Mouse (Mus musculus) heart, postnatal 10 days (tissue): ENCODE data around the gene Ppm1a. TPM values are rescaled to one million over a fixed set of nuclear protein-coding genes. Genes with fewer than 3 reads are reported as not detected.
"Not testable (repeated sequence)": the region's sequence is repeated elsewhere in the genome, so short reads cannot be mapped to it uniquely, and the experiment has no call there.

Experiments used
- DNase-seq, 2 experiments: peaks; one replicate each; pipeline ENCODE4 v3.0.0; 2021
- intact Hi-C: fragments of 180-260 bp; cut with DNase I; formaldehyde crosslinking; loops from one replicate; pipeline ENCODE4 v1.15.1; 2025
- total RNA-seq, 2 experiments: library from RNA; stranded (reverse); gene quantifications; 2 replicates each; pipeline ENCODE4 v1.2.3; 2021

Gene Ppm1a
- total RNA-seq, 2 experiments from 2014 or later: 228 to 234 TPM

GRCm38 (mm10) chr12:72760376-72761229, 3.3 kb downstream of the Ppm1a start:
- DNase-seq: peak; percentile 95
- intact Hi-C loops: loop anchor here (2.0 to 10.0 kb wide), 3 partner anchors 66 to 866 kb away; partner anchors contain the start of gene Dhrs7

- intact Hi-C loops: loop anchor here (2.0 to 10.0 kb wide), 3 partner anchors 66 to 866 kb away; partner anchors contain the start of gene Dhrs7
- DNase-seq: no peak
Measured at GRCm38 (mm10) chr12:72761230-72761648, 4.0 kb downstream of the Ppm1a start.

GRCm38 (mm10) chr12:72761649-72762261, 4.5 kb downstream of the Ppm1a start:
- intact Hi-C loops: loop anchor here (2.0 to 10.0 kb wide), 3 partner anchors 67 to 867 kb away; partner anchors contain the start of gene Dhrs7
- peak; percentile 71 to 73 for DNase-seq

GRCm38 (mm10) chr12:72762502-72762901, 5.2 kb downstream of the Ppm1a start:
- intact Hi-C loops: loop anchor here (10.0 kb wide), 1 partner anchor 868 kb away; no protein-coding TSS in a partner anchor
- no peak for DNase-seq

DNA sequence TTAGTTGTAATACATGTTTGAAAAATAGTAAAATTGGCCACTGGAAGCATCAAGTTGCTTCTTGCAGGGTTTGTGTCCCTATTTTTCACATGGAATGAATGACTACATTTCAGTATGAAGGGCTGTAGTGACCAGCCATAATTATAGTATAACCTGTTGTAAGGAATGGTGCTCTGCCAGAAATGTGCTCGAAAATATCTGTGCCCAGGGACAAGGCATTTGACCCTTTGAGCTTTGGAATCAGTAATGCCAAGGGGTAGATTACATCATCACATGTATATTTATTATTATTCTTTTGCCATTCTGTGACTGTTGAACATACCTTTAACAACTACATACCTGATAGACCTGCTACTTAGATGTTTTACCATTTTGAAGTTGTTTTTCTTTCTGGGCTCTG, 5.9 kb downstream of the Ppm1a start:
- DNase-seq: no peak
- intact Hi-C loops: loop anchor here (10.0 kb wide), 1 partner anchor 868 kb away; no protein-coding TSS in a partner anchor

DNA sequence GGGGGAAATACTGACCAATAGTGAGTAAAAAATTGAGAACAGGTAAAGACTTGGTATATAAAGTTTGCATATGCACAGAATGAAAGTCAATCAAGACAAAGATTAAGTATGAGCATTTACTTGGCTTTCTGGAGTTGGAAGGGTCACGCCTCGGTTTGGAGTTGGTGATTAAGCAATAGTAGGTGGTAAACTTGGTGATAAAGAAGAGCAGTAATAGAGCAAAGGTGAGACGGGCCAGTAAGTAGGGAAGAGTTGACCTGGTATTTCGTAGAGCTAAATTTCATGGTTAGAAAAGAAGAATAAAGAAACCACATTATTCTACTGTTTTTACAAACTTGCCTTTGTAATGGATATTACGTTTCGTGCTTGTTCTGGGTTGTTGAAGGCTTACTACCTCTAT, 10.6 kb downstream of the Ppm1a start:
- intact Hi-C loops: loop anchor here (10.0 kb wide), 1 partner anchor 873 kb away; no protein-coding TSS in a partner anchor
- DNase-seq: no peak

DNA sequence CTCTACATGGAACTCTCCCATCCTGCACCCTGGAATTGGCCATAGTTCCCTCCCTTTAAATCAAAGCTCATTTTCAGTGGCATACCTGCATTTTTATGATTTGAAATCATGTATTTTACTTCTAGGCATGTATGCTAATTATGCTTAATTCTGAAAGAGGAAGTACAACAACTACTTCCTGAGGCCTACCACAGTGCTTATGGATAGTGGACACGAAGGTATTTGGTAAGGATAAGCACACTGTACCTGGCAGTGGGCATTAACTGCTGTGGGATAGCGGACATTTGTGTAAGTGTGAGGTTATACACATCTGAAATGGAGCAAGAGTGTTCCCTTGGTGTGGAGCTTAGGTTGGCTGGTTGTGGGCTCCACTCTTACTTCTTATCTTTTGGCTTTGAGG, 11.0 kb downstream of the Ppm1a start:
- no peak for DNase-seq
- intact Hi-C loops: loop anchor here (10.0 kb wide), 1 partner anchor 873 kb away; no protein-coding TSS in a partner anchor

- DNase-seq: no peak
- intact Hi-C loops: loop anchor here (10.0 kb wide), 1 partner anchor 875 kb away; no protein-coding TSS in a partner anchor
Measured at GRCm38 (mm10) chr12:72769546-72770230, 12.4 kb downstream of the Ppm1a start.

GRCm38 (mm10) chr12:72771153-72771552, 13.9 kb downstream of the Ppm1a start:
- DNase-seq: no peak
- intact Hi-C loops: no loop called here

GRCm38 (mm10) chr12:72771711-72772110, 14.5 kb downstream of the Ppm1a start:
- intact Hi-C loops: no loop called here
- no peak for DNase-seq

- intact Hi-C loops: no loop called here
- no peak for DNase-seq
Measured at GRCm38 (mm10) chr12:72773921-72774320, 16.7 kb downstream of the Ppm1a start.

GRCm38 (mm10) chr12:72777244-72777643, 20.0 kb downstream of the Ppm1a start:
- DNase-seq: no peak
- intact Hi-C loops: no loop called here

GRCm38 (mm10) chr12:72780136-72780535, 22.9 kb downstream of the Ppm1a start:
- intact Hi-C loops: no loop called here

DNA sequence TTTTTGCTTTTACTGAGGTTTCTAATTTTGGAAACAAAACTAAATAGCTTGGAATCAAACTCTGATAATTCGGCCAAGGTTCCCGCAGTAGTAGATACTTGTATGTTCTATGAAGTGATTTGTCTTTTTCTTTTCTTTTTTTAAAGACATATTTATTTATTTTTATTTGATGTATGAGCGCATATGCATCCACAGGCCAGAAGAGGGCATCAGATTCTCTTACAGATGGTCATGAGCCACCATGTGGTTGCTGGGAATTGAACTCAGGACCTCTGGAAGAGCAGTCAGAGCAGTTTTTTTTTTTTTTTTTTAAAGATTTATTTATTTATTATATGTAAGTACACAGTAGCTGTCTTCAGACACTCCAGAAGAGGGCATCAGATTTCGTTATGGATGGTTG, 25.5 kb downstream of the Ppm1a start:
- DNase-seq, intact Hi-C loops: not testable (repeated sequence)

More at GRCm38 (mm10) chr12:72780136-72780535, 22.9 kb downstream of the Ppm1a start:
- no peak for DNase-seq

DNA sequence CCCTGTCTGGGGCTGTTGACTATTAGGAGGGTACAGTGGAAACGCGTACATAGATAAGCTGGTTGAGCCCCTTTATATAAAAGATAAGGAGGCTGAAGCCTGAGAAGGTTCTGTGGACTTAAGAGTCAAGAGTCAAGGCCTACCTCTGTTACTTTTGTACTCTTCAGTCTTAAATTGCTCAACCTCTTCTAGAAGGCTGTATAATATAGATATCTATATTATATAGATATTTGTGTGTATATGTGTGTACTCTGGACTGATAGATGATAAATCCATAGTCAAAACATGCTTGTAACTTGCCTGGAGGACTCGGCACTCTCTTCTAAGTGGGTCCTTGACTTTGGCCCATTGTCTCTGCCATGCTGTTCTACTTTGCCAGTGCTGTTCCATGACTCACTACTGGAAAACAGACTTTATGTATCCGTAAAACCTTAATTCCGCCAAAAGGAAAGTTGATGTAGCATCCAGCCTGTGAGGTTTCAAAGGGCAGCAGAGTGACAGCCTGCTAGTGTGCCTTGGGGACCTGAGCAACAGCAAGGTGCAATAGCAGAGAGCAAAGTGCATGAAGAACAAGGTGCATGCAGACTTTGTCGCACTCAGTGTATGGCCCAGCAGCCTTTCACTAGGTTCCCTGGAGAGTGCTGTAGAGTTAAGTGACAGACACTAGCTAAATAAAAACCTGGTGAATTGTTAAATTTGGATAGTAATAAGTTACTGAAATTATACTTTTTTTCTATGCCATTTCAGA, 28.1 kb downstream of the Ppm1a start:
- intact Hi-C loops: no loop called here
- no peak for DNase-seq

DNA sequence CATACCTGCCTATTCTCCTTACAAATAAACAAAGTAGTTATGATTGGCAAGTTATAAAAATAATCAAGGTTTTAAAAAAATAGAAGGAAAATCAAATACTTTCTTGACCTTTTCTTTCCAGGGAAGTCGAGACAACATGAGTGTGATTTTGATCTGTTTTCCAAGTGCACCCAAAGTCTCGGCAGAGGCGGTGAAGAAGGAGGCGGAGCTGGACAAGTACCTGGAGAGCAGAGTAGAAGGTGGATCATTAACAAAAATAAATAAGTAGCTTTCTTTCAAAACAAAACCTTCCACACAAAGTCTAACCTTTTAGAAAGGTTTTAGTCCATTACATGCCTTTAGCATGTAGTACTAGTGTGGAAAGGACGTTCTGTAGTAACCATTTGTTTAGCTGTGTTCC, 29.3 kb downstream of the Ppm1a start:
- intact Hi-C loops: no loop called here
- no peak for DNase-seq

- no peak for DNase-seq
- intact Hi-C loops: no loop called here
Measured at GRCm38 (mm10) chr12:72786986-72787385, 29.7 kb downstream of the Ppm1a start.

GRCm38 (mm10) chr12:72790538-72790937, 33.3 kb downstream of the Ppm1a start:
- intact Hi-C loops: no loop called here
- DNase-seq: peak; percentile 51 to 55

- intact Hi-C loops: no loop called here
- no peak for DNase-seq
Measured at GRCm38 (mm10) chr12:72792320-72793091, 35.3 kb downstream of the Ppm1a start.
